Mouse (Mus musculus): ENCODE results near the gene Zfp74.
"Not testable (repeated sequence)": the region's sequence is repeated elsewhere in the genome, so short reads cannot be mapped to it uniquely, and the experiment has no call there.

The Zfp74 gene

GRCm38 (mm10) chr7:29953513-29954401 is at the start of gene Zfp74:
Gene Zfp74, minus strand, starts transcription at chr7:29954089.
- peak; percentile 67 to 73 for DNase-seq (ENCODE audit: low spot score in 2 of 2)

- DNase-seq (ENCODE audit: low spot score in 2 of 2), result no peak
Observed at GRCm38 (mm10) chr7:30000601-30001000, 46.7 kb upstream of the Zfp74 start.

GRCm38 (mm10) chr7:29995134-29995533 is 41.2 kb upstream of the Zfp74 start:
- DNase-seq (ENCODE audit: low spot score in 2 of 2), result no peak

GRCm38 (mm10) chr7:29993340-29993739 is 39.5 kb upstream of the Zfp74 start:
- DNase-seq (ENCODE audit: low spot score in 2 of 2), result no peak

GRCm38 (mm10) chr7:29992698-29993097 is 38.8 kb upstream of the Zfp74 start:
- DNase-seq (ENCODE audit: low spot score in 2 of 2), result no peak

- DNase-seq (ENCODE audit: low spot score in 2 of 2), result no peak
Observed at GRCm38 (mm10) chr7:29989031-29989430, 35.1 kb upstream of the Zfp74 start.

- no peak for DNase-seq (ENCODE audit: low spot score in 2 of 2)
Observed at GRCm38 (mm10) chr7:29987551-29987950, 33.7 kb upstream of the Zfp74 start.

- DNase-seq (ENCODE audit: low spot score in 2 of 2), result no peak
Observed at GRCm38 (mm10) chr7:29986101-29986500, 32.2 kb upstream of the Zfp74 start.

GRCm38 (mm10) chr7:29983690-29984380 is 29.9 kb upstream of the Zfp74 start, which contains the start of gene Zfp568:
Gene Zfp568, plus strand, starts transcription at chr7:29983955.
- peak; percentile 91 to 92 for DNase-seq (ENCODE audit: low spot score in 2 of 2)

GRCm38 (mm10) chr7:29983340-29983689 is 29.4 kb upstream of the Zfp74 start:
- no peak for DNase-seq (ENCODE audit: low spot score in 2 of 2)

GRCm38 (mm10) chr7:29982931-29983330 is 29.0 kb upstream of the Zfp74 start:
- peak in 1 of 2 experiments; percentile 4 for DNase-seq (ENCODE audit: low spot score in 2 of 2)

- DNase-seq (ENCODE audit: low spot score in 2 of 2), result no peak
Observed at GRCm38 (mm10) chr7:29982341-29982740, 28.5 kb upstream of the Zfp74 start.

- no peak for DNase-seq (ENCODE audit: low spot score in 2 of 2)
Observed at GRCm38 (mm10) chr7:29981860-29982259, 28.0 kb upstream of the Zfp74 start.

GRCm38 (mm10) chr7:29981455-29981854 is 27.6 kb upstream of the Zfp74 start:
- no peak for DNase-seq (ENCODE audit: low spot score in 2 of 2)

GRCm38 (mm10) chr7:29980761-29981160 is 26.9 kb upstream of the Zfp74 start:
- no peak for DNase-seq (ENCODE audit: low spot score in 2 of 2)

- no peak for DNase-seq (ENCODE audit: low spot score in 2 of 2)
Observed at GRCm38 (mm10) chr7:29970686-29971085, 16.8 kb upstream of the Zfp74 start.

GRCm38 (mm10) chr7:29965115-29965810 is 11.4 kb upstream of the Zfp74 start:
- not testable (repeated sequence) for DNase-seq (ENCODE audit: low spot score in 2 of 2)

- DNase-seq (ENCODE audit: low spot score in 2 of 2), result no peak
Observed at GRCm38 (mm10) chr7:29959004-29959403, 5.1 kb upstream of the Zfp74 start.

GRCm38 (mm10) chr7:29958125-29958724 is 4.3 kb upstream of the Zfp74 start:
- DNase-seq (ENCODE audit: low spot score in 2 of 2), result no peak

GRCm38 (mm10) chr7:29956257-29956656 is 2.4 kb upstream of the Zfp74 start:
- no peak for DNase-seq (ENCODE audit: low spot score in 2 of 2)

- peak in 1 of 2 experiments; percentile 20 for DNase-seq (ENCODE audit: low spot score in 2 of 2)
Observed at GRCm38 (mm10) chr7:29954731-29955130, 842 bp upstream of the Zfp74 start.

- no peak for DNase-seq (ENCODE audit: low spot score in 2 of 2)
Observed at GRCm38 (mm10) chr7:29953086-29953485, 803 bp downstream of the Zfp74 start.
